Mouse (Mus musculus): ENCODE measurements at regions not wholly inside any gene's neighbourhood (a gene's known extent, or its start where the extent isn't known, plus 50 kb on each side); places are given as distances from the start of the nearest gene placed in this dataset.

DNA sequence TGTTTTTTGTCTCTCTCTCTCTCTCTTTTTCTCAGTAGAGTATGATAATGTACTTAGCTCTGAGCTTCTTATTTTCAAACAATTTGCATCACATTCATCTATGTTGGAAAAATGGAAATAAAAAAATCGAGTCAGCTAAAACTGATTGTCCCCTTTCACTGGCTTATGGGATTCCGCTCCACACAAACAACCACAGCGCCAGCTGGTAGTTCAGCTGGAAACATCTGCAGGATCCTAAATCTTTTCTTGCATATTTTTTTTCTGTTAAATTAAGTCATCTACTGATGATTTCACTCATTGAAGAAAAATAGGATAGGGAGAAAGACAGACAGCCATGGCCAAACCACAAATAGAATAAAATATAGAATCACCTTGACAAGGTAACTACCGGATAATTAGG is 414.8 kb downstream of the Ets1 start:
- TF ChIP-seq NANOG (IDR thresholded peaks at IDR 0.05; ENCODE audit: borderline replicate concordance, low read length) (no peak), CTCF (conservative IDR thresholded peaks at IDR 0.05; ENCODE audit: low read length) (no peak), POU5F1 (IDR thresholded peaks at IDR 0.05; ENCODE audit: borderline replicate concordance, low read length) (no peak)
- no peak overlapping the region for H3K4me3 ChIP-seq (replicated peaks; ENCODE audit: low read length)
- no peaks in the 10 kb centered on the region for H3K9me3 ChIP-seq (ENCODE audit: low read length)
- H3K36me3 ChIP-seq (ENCODE audit: insufficient read depth, low read length): no peaks in the 10 kb centered on the region
- H3K4me1 ChIP-seq (replicated peaks; ENCODE audit: low read depth, low read length): no peaks in the 10 kb centered on the region
- peaks cover under 1% of the 10 kb centered on the region; the same call in 1 of the 2 replicates for H3K27me3 ChIP-seq (ENCODE audit: insufficient read depth, low read length)

DNA sequence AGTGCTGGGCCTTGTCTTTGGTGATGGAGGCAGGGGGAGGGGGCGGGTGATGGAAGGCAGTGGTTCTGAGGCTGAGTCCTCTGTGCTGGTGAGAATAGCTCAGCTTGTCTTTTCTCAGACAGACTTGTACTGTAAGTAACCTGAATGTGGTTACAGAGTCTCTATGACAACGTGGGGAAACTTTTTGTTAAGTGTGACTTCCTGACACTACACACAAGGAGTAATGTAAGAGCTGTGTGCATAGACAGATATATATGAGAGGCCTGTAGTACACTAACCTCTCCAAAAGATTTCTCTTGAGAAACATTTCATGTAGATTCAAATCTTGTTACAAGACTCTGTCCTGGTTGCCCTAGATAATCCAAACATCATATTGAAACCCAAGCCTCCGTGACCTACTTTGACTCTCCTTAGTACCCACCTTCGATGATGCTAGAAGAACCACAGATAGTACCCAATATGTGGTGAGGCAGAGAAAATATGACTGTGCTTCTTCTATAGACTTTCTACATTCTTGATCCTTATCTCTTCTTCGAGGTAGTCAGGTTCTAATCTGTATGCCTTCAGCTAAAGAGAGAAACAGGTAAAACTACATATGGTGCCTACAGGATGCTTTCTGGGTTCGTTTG is 424.7 kb downstream of the Ets1 start:
- Histone ChIP-seq H3K4me1 (replicated peaks; ENCODE audit: low read depth, low read length) (no peaks in the 10 kb centered on the region), H3K36me3 (ENCODE audit: insufficient read depth, low read length) (no peaks in the 10 kb centered on the region), H3K9me3 (ENCODE audit: low read length) (peaks cover 5% of the 10 kb centered on the region; the same call in 1 of the 2 replicates), H3K4me3 (replicated peaks; ENCODE audit: low read length) (no peak overlapping the region), H3K27me3 (ENCODE audit: insufficient read depth, low read length) (peaks cover 2% of the 10 kb centered on the region; the same call in 1 of the 2 replicates)
- TF ChIP-seq CTCF (conservative IDR thresholded peaks at IDR 0.05; ENCODE audit: low read length) (no peak), POU5F1 (IDR thresholded peaks at IDR 0.05; ENCODE audit: borderline replicate concordance, low read length) (no peak), NANOG (IDR thresholded peaks at IDR 0.05; ENCODE audit: borderline replicate concordance, low read length) (no peak)

DNA sequence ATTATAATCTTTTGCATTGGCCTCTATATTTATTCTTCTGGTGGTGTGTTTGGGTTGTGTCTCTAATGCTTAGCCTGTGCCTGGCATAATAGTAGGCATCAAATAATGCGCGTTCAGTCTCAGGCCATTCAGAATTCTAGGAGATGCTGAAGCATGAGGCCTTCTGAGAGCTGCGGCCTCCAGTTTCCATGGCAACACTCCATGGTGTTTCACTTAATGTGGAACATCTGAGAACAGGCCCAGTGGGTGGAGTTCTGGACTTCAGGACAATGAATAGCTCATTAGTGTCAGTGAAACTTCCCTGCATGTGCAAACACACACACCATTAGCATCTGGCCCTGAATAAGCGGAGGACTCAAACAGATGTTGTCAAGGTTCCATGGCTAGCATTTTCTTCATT is 426.5 kb downstream of the Ets1 start:
- peaks cover 5% of the 10 kb centered on the region; the same call in 1 of the 2 replicates for H3K9me3 ChIP-seq (ENCODE audit: low read length)
- H3K4me3 ChIP-seq (replicated peaks; ENCODE audit: low read length): no peak overlapping the region
- H3K27me3 ChIP-seq (ENCODE audit: insufficient read depth, low read length): no peaks in the 10 kb centered on the region
- H3K4me1 ChIP-seq (replicated peaks; ENCODE audit: low read depth, low read length): no peaks in the 10 kb centered on the region
- TF ChIP-seq POU5F1 (IDR thresholded peaks at IDR 0.05; ENCODE audit: borderline replicate concordance, low read length): no peak
- no peak for TF ChIP-seq CTCF (conservative IDR thresholded peaks at IDR 0.05; ENCODE audit: low read length)
- no peak for TF ChIP-seq NANOG (IDR thresholded peaks at IDR 0.05; ENCODE audit: borderline replicate concordance, low read length)
- H3K36me3 ChIP-seq (ENCODE audit: insufficient read depth, low read length): no peaks in the 10 kb centered on the region

DNA sequence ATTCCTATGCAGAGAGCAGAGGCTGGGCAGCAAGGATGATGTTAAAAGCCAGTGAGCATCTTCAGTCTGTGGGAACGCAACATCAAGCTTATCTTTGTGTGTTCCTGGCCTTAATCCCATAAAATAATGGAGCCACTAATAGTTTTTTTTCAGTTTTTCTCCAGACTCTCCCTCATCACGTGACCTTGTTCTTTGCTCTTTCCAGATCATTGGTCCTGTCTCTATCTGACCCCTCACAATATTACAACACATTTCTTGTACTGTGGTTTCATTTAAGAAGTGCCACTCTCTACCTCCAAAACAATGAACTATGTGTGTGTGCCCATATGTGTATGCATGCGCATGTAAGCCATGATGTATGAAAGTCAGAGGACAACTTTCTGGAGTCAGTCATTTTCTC is 429.3 kb downstream of the Ets1 start:
- Histone ChIP-seq H3K36me3 (ENCODE audit: insufficient read depth, low read length) (no peaks in the 10 kb centered on the region), H3K4me1 (replicated peaks; ENCODE audit: low read depth, low read length) (no peaks in the 10 kb centered on the region), H3K4me3 (replicated peaks; ENCODE audit: low read length) (no peak overlapping the region), H3K27me3 (ENCODE audit: insufficient read depth, low read length) (no peaks in the 10 kb centered on the region), H3K9me3 (ENCODE audit: low read length) (peaks cover 5% of the 10 kb centered on the region; the same call in 1 of the 2 replicates)
- TF ChIP-seq CTCF (conservative IDR thresholded peaks at IDR 0.05; ENCODE audit: low read length): no peak
- no peak for TF ChIP-seq NANOG (IDR thresholded peaks at IDR 0.05; ENCODE audit: borderline replicate concordance, low read length)
- no peak for TF ChIP-seq POU5F1 (IDR thresholded peaks at IDR 0.05; ENCODE audit: borderline replicate concordance, low read length)

DNA sequence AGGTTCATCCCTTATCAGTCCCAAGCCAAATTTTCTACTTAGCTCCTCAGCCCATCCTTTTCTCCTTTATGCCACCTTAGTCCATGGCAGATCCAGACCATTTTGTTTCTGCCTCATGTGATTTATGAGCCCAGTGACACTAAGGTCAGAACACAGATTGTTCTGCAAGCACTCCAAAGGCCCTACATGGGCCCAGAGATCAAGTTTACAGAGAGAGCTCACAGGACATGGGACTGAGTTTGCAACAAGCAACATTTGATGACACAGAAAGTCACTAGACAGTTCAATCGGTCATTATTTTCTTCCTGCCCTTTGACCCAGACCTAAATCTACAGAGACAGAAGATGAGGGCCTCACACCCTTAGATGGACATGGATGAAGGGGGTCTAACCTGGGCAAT is 431.5 kb downstream of the Ets1 start:
- TF ChIP-seq CTCF (conservative IDR thresholded peaks at IDR 0.05; ENCODE audit: low read length) (no peak), NANOG (IDR thresholded peaks at IDR 0.05; ENCODE audit: borderline replicate concordance, low read length) (no peak), POU5F1 (IDR thresholded peaks at IDR 0.05; ENCODE audit: borderline replicate concordance, low read length) (no peak)

DNA sequence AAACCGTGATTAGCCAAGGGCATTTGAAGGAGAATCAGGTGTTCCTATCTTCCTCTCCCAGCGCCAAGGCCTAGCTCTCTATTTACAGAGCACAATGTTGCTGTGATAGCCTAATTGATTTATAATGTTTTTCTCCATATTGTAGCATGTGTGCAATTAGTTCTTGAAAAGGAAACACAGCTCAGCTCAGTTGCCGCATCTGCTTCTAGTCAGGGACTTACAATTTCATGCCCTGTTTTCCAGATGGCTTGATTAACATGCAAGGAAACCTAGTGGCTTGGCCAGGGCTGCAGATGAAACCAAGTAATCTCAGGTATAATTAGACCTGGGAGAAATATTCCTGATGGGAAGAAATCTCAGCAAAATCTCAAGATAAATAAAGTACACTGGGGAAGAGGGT is 434.1 kb downstream of the Ets1 start:
- Histone ChIP-seq H3K9me3 (ENCODE audit: low read length) (no peaks in the 10 kb centered on the region), H3K4me3 (replicated peaks; ENCODE audit: low read length) (no peak overlapping the region), H3K27me3 (ENCODE audit: insufficient read depth, low read length) (no peaks in the 10 kb centered on the region), H3K36me3 (ENCODE audit: insufficient read depth, low read length) (no peaks in the 10 kb centered on the region), H3K4me1 (replicated peaks; ENCODE audit: low read depth, low read length) (no peaks in the 10 kb centered on the region)
- TF ChIP-seq NANOG (IDR thresholded peaks at IDR 0.05; ENCODE audit: borderline replicate concordance, low read length) (no peak), POU5F1 (IDR thresholded peaks at IDR 0.05; ENCODE audit: borderline replicate concordance, low read length) (no peak), CTCF (conservative IDR thresholded peaks at IDR 0.05; ENCODE audit: low read length) (no peak)

More for the DNA sequence above, 431.5 kb downstream of the Ets1 start:
- no peaks in the 10 kb centered on the region for H3K36me3 ChIP-seq (ENCODE audit: insufficient read depth, low read length)
- no peaks in the 10 kb centered on the region for H3K4me1 ChIP-seq (replicated peaks; ENCODE audit: low read depth, low read length)
- H3K4me3 ChIP-seq (replicated peaks; ENCODE audit: low read length): no peak overlapping the region
- H3K27me3 ChIP-seq (ENCODE audit: insufficient read depth, low read length): no peaks in the 10 kb centered on the region
- H3K9me3 ChIP-seq (ENCODE audit: low read length): peaks cover 5% of the 10 kb centered on the region; the same call in 1 of the 2 replicates

DNA sequence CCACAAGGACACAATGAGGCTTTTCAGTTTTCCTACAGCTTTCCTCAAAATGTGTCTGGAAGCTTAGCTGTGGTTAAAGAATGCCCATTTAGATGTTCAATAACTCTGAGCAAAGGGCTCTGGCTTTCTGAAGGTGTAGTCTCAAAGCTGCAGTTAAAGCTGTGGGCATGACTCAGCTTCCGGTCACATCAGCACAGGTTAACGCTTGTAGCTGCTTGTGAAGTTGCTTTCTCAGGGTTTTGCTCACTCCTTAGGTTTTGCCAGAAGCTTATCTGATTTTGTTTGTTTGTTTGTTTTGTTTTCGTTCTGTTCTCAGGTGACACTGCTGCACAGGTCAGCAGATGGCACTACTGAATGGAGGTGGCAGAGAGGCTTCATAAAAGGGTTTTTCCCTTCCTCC is 444.2 kb downstream of the Ets1 start:
- TF ChIP-seq POU5F1 (IDR thresholded peaks at IDR 0.05; ENCODE audit: borderline replicate concordance, low read length) (no peak), CTCF (conservative IDR thresholded peaks at IDR 0.05; ENCODE audit: low read length) (no peak), NANOG (IDR thresholded peaks at IDR 0.05; ENCODE audit: borderline replicate concordance, low read length) (no peak)
- Histone ChIP-seq H3K27me3 (ENCODE audit: insufficient read depth, low read length) (no peaks in the 10 kb centered on the region), H3K4me1 (replicated peaks; ENCODE audit: low read depth, low read length) (no peaks in the 10 kb centered on the region), H3K9me3 (ENCODE audit: low read length) (no peaks in the 10 kb centered on the region), H3K4me3 (replicated peaks; ENCODE audit: low read length) (no peak overlapping the region), H3K36me3 (ENCODE audit: insufficient read depth, low read length) (no peaks in the 10 kb centered on the region)

DNA sequence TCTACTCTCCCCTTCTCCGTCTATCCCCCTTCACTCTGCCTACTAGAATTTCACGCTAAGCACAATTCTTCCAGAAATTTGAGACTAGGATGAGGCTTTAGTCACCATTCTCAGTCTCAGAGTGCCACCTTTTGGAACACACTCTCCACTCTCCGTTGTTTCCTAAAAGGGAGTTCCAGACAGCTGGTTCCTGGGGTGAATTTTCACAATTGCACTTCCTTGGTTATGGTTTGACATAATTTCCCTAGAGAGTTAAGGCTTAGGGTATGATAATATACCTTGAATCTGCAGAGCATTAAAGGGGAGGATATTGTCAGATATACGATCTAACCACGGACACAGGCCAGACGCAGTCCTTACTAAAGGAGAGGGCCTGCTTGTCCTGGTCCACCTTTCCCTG is 444.8 kb downstream of the Ets1 start:
- H3K27me3 ChIP-seq (ENCODE audit: insufficient read depth, low read length): no peaks in the 10 kb centered on the region
- no peaks in the 10 kb centered on the region for H3K4me1 ChIP-seq (replicated peaks; ENCODE audit: low read depth, low read length)
- H3K4me3 ChIP-seq (replicated peaks; ENCODE audit: low read length): no peak overlapping the region
- H3K36me3 ChIP-seq (ENCODE audit: insufficient read depth, low read length): no peaks in the 10 kb centered on the region
- TF ChIP-seq NANOG (IDR thresholded peaks at IDR 0.05; ENCODE audit: borderline replicate concordance, low read length) (no peak), POU5F1 (IDR thresholded peaks at IDR 0.05; ENCODE audit: borderline replicate concordance, low read length) (no peak), CTCF (conservative IDR thresholded peaks at IDR 0.05; ENCODE audit: low read length) (no peak)
- H3K9me3 ChIP-seq (ENCODE audit: low read length): no peaks in the 10 kb centered on the region

DNA sequence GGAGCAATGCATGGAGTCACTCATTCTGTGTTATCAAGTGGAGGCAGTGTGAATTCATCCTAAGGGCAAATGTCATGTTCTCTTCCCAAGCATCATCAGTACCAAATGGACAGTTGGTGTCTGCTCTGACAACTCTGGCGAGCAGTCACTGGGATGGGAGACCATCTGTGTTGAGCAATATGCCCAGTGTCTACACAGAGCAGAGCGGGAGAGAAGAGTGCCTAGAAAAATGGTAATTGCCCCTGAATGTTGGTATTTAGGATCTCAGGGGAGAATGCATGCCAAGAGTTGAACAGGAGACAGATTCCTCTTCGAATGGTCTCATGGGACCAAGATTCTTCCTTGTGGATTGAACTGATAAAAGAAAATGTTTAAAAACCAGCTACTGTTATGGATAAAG is 454.0 kb downstream of the Ets1 start:
- TF ChIP-seq CTCF (conservative IDR thresholded peaks at IDR 0.05; ENCODE audit: low read length) (no peak), POU5F1 (IDR thresholded peaks at IDR 0.05; ENCODE audit: borderline replicate concordance, low read length) (no peak), NANOG (IDR thresholded peaks at IDR 0.05; ENCODE audit: borderline replicate concordance, low read length) (no peak)
- Histone ChIP-seq H3K36me3 (ENCODE audit: insufficient read depth, low read length) (no peaks in the 10 kb centered on the region), H3K4me1 (replicated peaks; ENCODE audit: low read depth, low read length) (no peaks in the 10 kb centered on the region), H3K4me3 (replicated peaks; ENCODE audit: low read length) (no peak overlapping the region), H3K9me3 (ENCODE audit: low read length) (no peaks in the 10 kb centered on the region), H3K27me3 (ENCODE audit: insufficient read depth, low read length) (no peaks in the 10 kb centered on the region)
